Mouse (Mus musculus) heart, adult 18-20 months (tissue): ENCODE measurements around the gene Zmynd19. TPM values are rescaled to one million over a fixed set of nuclear protein-coding genes. Genes with fewer than 3 reads are reported as not detected.

Source experiments
- DNase-seq, 2 experiments: peaks; one replicate each; pipeline ENCODE4 v3.0.0; 2021 to 2022; ENCODE audit warnings: mixed read lengths in 1 of 2
- long read RNA-seq, 2 experiments: library from polyadenylated mRNA; stranded (forward); transcript quantifications; one replicate each; pipeline ENCODE4 v2.0.0; 2021
- total RNA-seq, 2 experiments: library from RNA; stranded (reverse); gene quantifications; 2 replicates each; pipeline ENCODE4 v1.2.3; 2021

Zmynd19 gene
- 10 to 100 TPM; 15.3 to 20.2 TPM for total RNA-seq
- long read RNA-seq, experiment 1, partial matches to known transcripts: 0 of 5 reads
- long read RNA-seq, experiment 1, other reads (novel, unspliced or antisense): 5 of 5 reads
- long read RNA-seq, experiment 2, partial matches to known transcripts: 0 of 6 reads
- long read RNA-seq, experiment 2, other reads (novel, unspliced or antisense): 4 of 6 reads

DNA sequence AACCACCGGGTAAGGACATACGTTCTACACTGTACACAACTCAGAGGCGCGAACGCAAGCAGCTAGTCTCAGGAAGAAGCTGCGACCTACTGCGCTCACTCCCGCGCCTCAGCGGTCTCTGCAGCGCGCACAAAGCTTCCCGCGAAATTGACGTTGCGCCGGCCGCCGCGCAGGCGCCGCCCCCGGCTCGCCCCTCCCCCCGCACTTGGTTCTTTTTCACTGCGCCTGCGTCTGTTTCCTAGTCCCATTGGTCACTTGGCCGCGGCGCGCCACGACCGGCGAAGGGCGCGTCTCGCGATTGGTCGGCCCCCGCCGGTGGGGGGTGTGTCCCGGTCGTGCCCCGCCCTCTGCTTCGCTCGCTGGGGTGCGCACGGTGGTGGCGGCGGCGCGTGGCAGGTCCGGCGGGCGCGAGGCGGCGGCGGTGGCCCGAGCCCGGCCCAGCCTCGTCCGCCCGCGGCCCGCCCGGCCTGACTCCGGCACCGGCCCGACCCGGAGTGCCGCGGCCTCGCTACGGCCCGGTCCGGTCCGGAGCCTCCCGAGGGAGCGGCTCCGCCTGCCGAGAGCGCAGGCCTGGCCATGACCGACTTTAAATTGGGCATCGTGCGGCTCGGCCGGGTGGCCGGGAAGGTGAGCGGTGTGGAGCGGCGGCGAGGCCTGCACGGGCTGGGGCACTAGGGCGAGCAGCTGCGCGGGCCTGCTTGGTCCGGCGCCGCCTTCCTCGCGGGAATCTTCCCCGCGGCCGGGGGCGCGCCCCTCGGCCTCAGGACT, at the start of gene Zmynd19:
Gene Zmynd19 (plus strand): TSS at position 372 of the 768 bp plus-strand sequence.
- peak; percentile 97 to 98 for DNase-seq

DNA sequence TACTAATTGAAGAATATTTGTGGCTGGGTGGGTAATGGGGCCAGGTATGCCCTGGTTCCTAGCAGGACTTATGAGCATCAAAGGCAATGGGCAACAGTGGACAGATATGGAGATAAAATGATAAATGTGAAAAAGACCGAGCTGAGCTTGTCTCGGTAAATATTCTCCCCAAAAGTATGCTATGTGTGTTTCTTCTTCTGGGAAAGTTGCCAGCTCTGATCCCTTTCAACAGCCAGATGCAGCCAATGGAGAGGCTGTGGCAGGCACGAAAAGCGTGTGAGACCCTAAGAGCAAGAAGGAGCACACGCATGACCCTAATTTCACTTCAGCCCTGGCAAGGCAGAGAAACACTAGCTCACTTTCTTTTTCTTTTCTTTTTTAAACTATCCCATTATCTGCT, 48.5 kb upstream of the Zmynd19 start:
- no peak for DNase-seq

GRCm38 (mm10) chr2:24902999-24903398, 46.6 kb upstream of the Zmynd19 start:
- DNase-seq: no peak

DNA sequence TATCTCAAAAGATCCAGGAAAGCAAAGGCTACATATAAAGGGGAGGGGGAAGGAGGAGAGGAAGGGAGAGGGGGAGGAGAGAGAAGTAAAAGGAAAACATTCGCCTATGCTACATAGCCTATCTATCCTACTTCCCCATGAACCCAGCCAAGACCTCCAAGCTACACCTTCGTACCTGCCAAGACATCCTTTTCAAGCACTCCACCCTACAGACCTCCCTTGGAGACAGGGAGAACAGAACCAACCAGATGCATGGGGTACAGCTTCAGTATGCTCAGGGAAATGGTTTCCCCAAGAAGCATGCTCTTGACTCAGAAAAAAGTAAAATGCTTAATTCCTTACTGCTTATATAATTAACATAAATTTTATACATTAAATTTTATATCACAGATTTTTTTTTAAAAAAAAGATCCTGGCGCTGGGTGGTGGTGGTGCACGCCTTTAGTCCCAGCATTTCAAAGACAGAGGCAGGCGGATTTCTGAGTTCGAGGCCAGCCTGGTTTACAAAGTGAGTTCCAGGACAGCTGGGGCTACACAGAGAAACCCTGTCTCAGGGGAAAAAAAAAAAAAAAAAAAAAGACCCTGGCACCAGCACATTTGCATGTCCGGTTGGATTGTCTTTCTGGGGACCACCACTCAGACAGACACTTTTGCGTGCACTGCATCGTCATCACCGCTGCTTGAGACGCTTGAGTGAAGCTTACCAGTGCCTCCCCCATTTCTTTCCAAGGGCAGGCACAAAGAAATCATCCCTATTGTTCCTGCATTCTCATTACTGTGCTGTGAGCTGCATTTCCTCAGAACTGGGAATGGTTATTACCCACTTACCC, 44.6 kb upstream of the Zmynd19 start:
- no peak for DNase-seq

DNA sequence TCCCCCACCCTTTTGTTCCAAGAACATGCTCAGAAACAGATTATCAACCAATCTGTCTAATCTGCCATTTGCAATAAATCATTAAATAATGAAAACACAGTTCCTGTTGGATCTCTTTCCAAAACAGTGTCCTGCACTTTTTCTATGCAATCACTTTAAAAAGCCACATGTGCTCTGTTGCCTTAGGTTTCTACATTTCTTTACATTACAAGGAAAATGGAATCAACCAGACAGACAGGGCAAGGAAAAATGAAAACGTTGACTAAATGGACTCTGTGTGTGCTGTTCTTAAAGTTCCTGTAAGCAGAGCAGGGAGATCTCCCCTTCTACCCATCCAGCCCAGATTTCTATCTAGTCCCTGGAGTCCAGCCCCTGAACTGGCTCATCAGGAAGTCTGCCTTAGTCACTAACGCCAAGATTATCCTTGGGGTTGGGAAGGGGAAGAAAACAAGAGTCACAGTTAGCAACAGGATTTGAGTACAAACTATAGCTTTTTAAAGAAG, 43.9 kb upstream of the Zmynd19 start:
- no peak for DNase-seq

DNA sequence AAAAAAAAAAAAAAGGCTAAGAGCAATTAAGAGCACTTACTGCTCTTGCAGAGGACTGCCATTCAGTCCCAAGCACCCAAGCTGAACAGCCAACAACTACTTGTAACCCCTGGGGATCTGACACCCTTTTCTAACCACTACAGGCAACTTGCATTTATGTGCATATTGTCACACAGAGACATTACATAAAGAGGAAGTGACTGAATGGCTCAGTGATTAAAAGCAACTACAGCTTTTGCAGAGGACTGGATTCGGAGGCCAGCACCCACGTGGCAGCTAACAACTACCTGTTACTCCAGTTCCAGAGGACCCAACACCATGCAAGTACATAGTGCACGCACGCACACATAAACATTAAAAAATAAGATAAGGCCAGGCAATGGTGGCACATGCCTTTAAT, 39.1 kb upstream of the Zmynd19 start:
- DNase-seq: no peak

GRCm38 (mm10) chr2:24912189-24912588, 37.4 kb upstream of the Zmynd19 start:
- DNase-seq: no peak

DNA sequence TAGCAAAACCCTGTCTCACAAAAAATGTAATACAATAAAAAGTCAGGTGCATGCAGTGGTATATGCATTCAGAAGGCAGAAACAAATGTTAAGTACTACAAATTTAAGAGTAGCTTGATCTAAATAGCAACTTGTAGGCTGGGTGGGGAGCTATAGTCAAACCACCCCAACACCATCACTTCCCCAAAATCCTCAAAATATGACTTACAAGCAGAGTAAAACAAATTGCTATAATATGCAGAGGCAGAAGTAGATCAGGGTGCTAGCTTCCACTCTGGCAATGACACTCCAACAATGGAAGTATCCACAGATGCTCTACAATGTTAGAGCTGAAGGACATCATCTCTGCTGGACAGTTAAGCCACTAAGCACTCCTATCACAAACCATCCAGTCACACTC, 37.0 kb upstream of the Zmynd19 start:
- DNase-seq: no peak

- no peak for DNase-seq
Observed at GRCm38 (mm10) chr2:24914762-24915161, 34.8 kb upstream of the Zmynd19 start.

GRCm38 (mm10) chr2:24918930-24919838, 30.4 kb upstream of the Zmynd19 start, which contains the start of gene Ehmt1:
Ehmt1 (minus strand) TSS chr2:24919614.
- DNase-seq: peak; percentile 93 to 96

DNA sequence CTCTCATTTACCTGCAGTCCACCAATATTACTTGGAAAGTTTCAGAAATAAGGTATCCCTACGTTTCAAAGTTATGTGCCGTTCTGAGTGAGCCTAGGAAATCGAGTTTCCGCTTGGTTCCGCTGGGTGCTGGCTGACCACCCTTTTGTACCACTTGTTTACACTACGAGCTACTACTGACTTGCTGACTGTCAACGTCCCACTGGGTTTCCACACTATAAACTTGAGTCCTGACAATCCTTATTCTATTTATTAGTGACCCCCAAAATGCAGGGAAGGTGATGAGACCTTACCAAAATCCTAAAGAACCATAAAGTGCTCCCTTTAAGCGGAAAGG, 29.8 kb upstream of the Zmynd19 start:
- DNase-seq: no peak

- DNase-seq: no peak
Observed at GRCm38 (mm10) chr2:24923561-24923960, 26.0 kb upstream of the Zmynd19 start.

DNA sequence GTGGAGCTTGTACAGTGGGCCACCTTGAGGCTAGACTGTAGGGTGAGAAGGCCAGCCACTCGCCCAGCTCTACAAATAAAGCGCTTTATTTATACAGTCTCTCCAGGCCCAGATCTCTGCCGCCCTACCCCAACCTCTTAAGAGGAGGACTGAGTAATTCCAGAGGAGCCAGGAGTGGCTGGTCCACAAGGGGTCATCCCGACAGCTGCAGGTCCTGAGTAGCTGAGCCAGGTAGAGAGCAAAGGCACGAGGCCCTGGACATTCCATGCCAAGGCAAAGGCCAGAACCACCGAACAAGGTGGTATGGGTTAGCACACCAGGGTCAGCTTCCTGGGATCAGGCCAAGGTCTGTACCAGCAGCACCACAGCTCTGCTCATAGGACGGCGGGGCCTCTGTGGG, 24.3 kb upstream of the Zmynd19 start:
- DNase-seq: no peak

GRCm38 (mm10) chr2:24926345-24926964, 23.1 kb upstream of the Zmynd19 start:
- DNase-seq: no peak

GRCm38 (mm10) chr2:24926965-24927358, 22.6 kb upstream of the Zmynd19 start:
- peak in 1 of 2 experiments; percentile 27 for DNase-seq

GRCm38 (mm10) chr2:24927810-24928479, 21.6 kb upstream of the Zmynd19 start:
- no peak for DNase-seq

DNA sequence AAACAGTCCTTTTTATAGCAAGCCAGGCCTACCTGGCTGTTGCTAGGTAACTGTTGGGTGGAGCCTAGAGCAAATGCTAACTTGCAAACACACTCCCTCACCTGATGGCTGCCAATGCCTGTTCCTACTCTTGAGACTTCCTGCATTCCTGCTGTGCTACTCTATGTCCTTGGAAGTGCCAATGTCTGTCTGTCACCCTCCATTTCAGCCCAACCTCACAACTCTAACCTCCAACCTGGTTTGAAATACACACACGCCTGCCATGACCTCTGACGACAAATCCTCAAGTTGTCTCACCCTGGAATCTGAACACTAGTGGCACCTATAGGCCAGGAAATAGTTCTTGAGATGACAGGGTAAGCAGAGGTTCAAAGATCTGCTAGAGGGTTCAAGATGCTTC, 20.5 kb upstream of the Zmynd19 start:
- DNase-seq: no peak

GRCm38 (mm10) chr2:24929593-24929992, 20.0 kb upstream of the Zmynd19 start:
- no peak for DNase-seq

- DNase-seq: peak in 1 of 2 experiments; percentile 9
Observed at GRCm38 (mm10) chr2:24934441-24934963, 15.1 kb upstream of the Zmynd19 start.

DNA sequence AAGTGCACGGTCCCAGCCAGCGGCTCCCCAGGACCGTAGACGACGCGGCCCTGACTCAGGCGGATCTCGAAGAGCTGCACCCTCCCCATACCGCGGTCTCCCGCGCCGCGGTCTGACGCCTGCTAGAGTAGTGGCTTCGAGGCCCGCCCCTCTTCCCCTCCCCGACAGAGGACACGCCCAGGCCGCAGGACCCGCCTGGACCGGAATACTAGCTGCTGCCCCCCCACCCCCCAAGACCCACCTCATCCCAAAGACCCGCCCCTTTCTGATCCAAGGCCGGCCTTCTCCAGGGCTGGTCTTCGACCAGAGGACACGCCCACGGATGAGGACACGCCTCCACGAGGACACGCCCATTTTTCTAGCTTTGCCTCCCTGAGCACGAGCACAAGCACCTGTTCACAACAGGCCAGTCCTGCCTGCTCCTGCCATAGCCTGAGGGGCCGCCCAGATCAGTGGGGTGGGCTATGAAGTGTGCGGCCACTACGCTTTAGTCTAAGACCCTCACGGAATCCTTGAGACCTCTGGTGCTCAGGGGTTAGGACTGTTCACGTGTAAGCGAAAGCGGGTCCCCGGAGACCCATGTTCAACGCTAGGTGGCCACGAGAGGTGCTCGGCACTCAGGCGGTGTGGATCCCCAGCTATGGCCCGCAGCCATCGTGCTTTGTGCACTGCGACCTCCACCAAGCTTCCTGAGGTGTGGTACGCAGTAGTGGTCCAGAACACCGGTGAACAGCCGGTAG, 14.4 kb upstream of the Zmynd19 start, which contains the start of gene Arrdc1:
Gene Arrdc1 (minus strand): TSS at position 196 of the 740 bp plus-strand sequence.
- peak; percentile 93 to 95 for DNase-seq
